Mouse (Mus musculus) liver, embryonic 14.5 days (tissue): ENCODE measurements around the gene Pofut1. TPM values are rescaled to one million over a fixed set of nuclear protein-coding genes. Genes with fewer than 3 reads are reported as not detected.

Experiments used
- ATAC-seq: fragments of 200-750 bp; cut with Nextera tagmentation; 2 replicates; pipeline ENCODE4 v1.8.0; 2017; ENCODE audit warnings: moderate number of reproducible peaks, mild to moderate bottlenecking, moderate library complexity; ENCODE audit not compliant: insufficient read depth
- DNase-seq, 3 experiments: peaks; one replicate each; pipeline ENCODE4 v3.0.0-alpha.2; 2012 to 2013; ENCODE audit warnings: low read depth in 3 of 3, low spot score in 3 of 3
- H3K27ac ChIP-seq: fragments of 300-500 bp; sonication (generic); 2 replicates; pipeline ENCODE4 v1.5.1; 2014; ENCODE audit warnings: moderate library complexity, mild to moderate bottlenecking, control low read depth, inconsistent platforms
- H3K27me3 ChIP-seq: fragments of 300-500 bp; sonication (generic); 2 replicates; pipeline ENCODE4 v1.6.1; 2014; ENCODE audit warnings: mild to moderate bottlenecking, low read length, moderate library complexity; ENCODE audit not compliant: control insufficient read depth, insufficient read depth
- H3K36me3 ChIP-seq: fragments of 300-500 bp; sonication (generic); replicated peaks from 2 replicates; pipeline ENCODE4 v1.6.1; 2014; ENCODE audit warnings: low read depth; ENCODE audit not compliant: control insufficient read depth, insufficient read depth
- H3K4me1 ChIP-seq, 2 experiments: fragments of 200-500 bp in 1 of 2; fragments of 300-500 bp in 1 of 2; sonication (generic) in 1 of 2; replicated peaks; 2 replicates each; pipeline ENCODE4 v1.6.1; 2012 to 2014; ENCODE audit warnings: antibody characterized with exemption in 1 of 2, inconsistent platforms in 1 of 2, low read length in 1 of 2; ENCODE audit not compliant: control insufficient read depth in 2 of 2, insufficient read depth in 2 of 2
- H3K4me2 ChIP-seq: fragments of 300-500 bp; sonication (generic); 2 replicates; pipeline ENCODE4 v1.6.1; 2014; ENCODE audit warnings: low read depth, mild to moderate bottlenecking, control low read depth, moderate library complexity
- H3K4me3 ChIP-seq, 2 experiments: fragments of 200-500 bp in 1 of 2; fragments of 300-500 bp in 1 of 2; sonication (generic) in 1 of 2; 2 replicates each; pipeline ENCODE4 v1.5.1; 2012 to 2014; ENCODE audit warnings: low read depth in 2 of 2, low read length in 2 of 2, mild to moderate bottlenecking in 2 of 2, control low read depth in 1 of 2, inconsistent platforms in 1 of 2, moderate library complexity in 1 of 2; ENCODE audit not compliant: insufficient read depth in 1 of 2
- H3K9ac ChIP-seq: fragments of 300-500 bp; sonication (generic); replicated peaks from 2 replicates; pipeline ENCODE4 v1.6.1; 2014; ENCODE audit warnings: mild to moderate bottlenecking, control low read depth, moderate library complexity
- H3K9me3 ChIP-seq: fragments of 300-500 bp; sonication (generic); 2 replicates; pipeline ENCODE4 v1.6.1; 2016; ENCODE audit warnings: low read length, mixed read lengths; ENCODE audit not compliant: control insufficient read depth
- CTCF ChIP-seq: IDR thresholded peaks from 2 replicates; pipeline ENCODE4 v1.5.1; 2016; ENCODE audit warnings: antibody characterized with exemption, low read depth, control low read depth
- EP300 ChIP-seq: IDR thresholded peaks from 2 replicates; pipeline ENCODE4 v1.6.1; 2016; ENCODE audit warnings: antibody characterized with exemption, low read depth
- WGBS: fragments of 180-500 bp; shearing (Covaris S2); extraction: QIAGEN DNeasy Blood & Tissue Kit; methylation state at CpG from one replicate; pipeline ENCODE4 v1.1.7; 2014; ENCODE audit not compliant: insufficient replicate concordance; 5-methylcytosine and 5-hydroxymethylcytosine counted together
- polyA plus RNA-seq, 2 experiments: library from polyadenylated mRNA; depleted of rRNA in 1 of 2; stranded (reverse) in 1 of 2; unstranded in 1 of 2; fragments of >200 nt; fragmentation: Nextera tagmentation in 1 of 2; extraction: Ambion mirVana in 1 of 2; gene quantifications; 2 replicates each; pipeline versions ENCODE4 v1.2.1 to v1.2.3; 2012 to 2014

Pofut1 gene
- polyA plus RNA-seq, 2 experiments: 3.2 to 6.8 TPM

DNA sequence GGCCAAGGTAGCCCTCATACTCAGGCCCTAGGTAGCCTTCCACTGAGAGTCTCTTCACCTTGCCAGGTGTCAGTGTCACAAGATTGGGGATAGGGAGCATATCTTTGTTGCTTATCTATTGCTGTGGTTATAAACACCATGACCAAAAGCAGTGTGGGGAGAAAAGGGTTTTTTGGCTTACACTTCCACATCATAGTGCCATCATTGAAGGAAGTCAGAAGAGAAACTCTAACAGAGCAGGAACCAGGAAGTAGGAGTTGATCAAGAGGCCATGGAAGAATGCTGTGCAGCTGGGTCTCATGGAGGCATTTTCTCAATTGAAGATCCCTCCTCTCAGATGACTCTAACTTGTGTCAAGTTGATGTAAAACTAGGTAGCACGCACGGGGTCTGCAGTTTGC, 33.2 kb upstream of the Pofut1 start:
- H3K27me3 ChIP-seq: no peaks in the 10 kb centered on the region
- ATAC-seq: no peak
- no peaks in the 10 kb centered on the region for H3K9me3 ChIP-seq
- H3K9ac ChIP-seq: no peak overlapping the region
- no peaks in the 10 kb centered on the region for H3K4me1 ChIP-seq
- no peak overlapping the region for H3K4me3 ChIP-seq
- no peak for DNase-seq
- no peak overlapping the region for H3K27ac ChIP-seq
- 90% methylated on average over 2 of the region's 2 CpGs for WGBS
- peaks cover 14% of the 10 kb centered on the region for H3K36me3 ChIP-seq
- TF ChIP-seq EP300 (no peak), CTCF (no peak)
- no peak overlapping the region for H3K4me2 ChIP-seq

GRCm38 (mm10) chr2:153209286-153209685, 32.0 kb upstream of the Pofut1 start:
- H3K4me1 ChIP-seq: peaks cover 0 to 2% of the 10 kb centered on the region in 2 experiments; a peak in 2 of 4 replicates
- DNase-seq: no peak
- WGBS: 74% methylated on average over 5 of the region's 5 CpGs

DNA sequence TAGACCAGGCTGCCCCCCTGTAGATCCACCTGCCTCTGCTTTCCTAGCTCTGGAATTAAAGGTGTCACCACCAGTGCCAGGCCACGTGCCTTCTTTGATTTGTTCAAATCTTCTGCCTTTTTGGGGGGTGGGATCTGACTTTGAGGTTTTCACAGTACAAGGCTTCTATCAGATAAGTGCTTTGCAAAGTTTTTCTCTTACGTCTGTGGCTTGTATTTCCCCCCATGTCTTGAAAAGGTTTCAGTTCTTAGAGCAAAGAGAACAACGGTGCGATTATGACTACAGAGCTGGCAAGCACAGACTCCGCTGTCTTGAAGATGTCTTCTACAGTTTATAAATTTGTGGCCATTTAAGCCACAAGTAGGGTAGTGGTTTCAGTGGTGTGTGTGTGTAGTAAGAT, 29.9 kb upstream of the Pofut1 start:
- 64% methylated on average over 5 of the region's 5 CpGs for WGBS
- H3K27me3 ChIP-seq: no peaks in the 10 kb centered on the region
- H3K27ac ChIP-seq: no peak overlapping the region
- DNase-seq (no peak), ATAC-seq (no peak)
- H3K9me3 ChIP-seq: no peaks in the 10 kb centered on the region
- TF ChIP-seq CTCF (no peak), EP300 (no peak)
- H3K4me1 ChIP-seq: peaks cover 0 to 18% of the 10 kb centered on the region in 2 experiments; a peak in 3 of 4 replicates
- H3K4me3 ChIP-seq: no peak overlapping the region
- no peak overlapping the region for H3K4me2 ChIP-seq
- H3K9ac ChIP-seq: no peak overlapping the region
- peaks cover 8% of the 10 kb centered on the region for H3K36me3 ChIP-seq

More at GRCm38 (mm10) chr2:153209286-153209685, 32.0 kb upstream of the Pofut1 start:
- Histone ChIP-seq H3K36me3 (peaks cover 14% of the 10 kb centered on the region), H3K4me3 (no peak overlapping the region), H3K9me3 (no peaks in the 10 kb centered on the region), H3K27me3 (no peaks in the 10 kb centered on the region), H3K27ac (no peak overlapping the region), H3K4me2 (no peak overlapping the region), H3K9ac (no peak overlapping the region)
- no peak for ATAC-seq
- TF ChIP-seq EP300 (no peak), CTCF (no peak)

DNA sequence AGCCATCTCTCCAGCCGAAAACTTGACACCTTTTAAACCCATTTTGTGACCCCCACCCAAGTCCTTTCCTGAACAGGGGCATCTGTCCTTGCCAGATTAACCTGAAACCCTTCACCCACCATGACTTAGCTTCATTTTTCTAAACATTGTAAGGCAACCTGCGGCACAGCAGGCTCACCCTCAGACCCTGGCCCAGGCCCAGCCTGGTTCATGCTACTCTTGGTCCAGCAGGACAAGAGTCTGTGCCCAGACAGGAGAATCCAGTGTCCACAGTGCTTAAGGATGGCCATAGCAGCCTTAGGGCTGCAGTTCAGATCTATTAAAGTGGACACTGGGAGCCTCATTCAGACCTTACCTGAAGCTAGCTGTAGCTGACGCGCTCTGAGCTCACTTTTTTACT, 28.0 kb upstream of the Pofut1 start:
- Histone ChIP-seq H3K27me3 (no peaks in the 10 kb centered on the region), H3K4me3 (no peak overlapping the region), H3K9me3 (no peaks in the 10 kb centered on the region), H3K4me1 (peaks cover 0 to 18% of the 10 kb centered on the region in 2 experiments; a peak in 3 of 4 replicates), H3K36me3 (peaks cover 4% of the 10 kb centered on the region), H3K4me2 (no peak overlapping the region), H3K27ac (no peak overlapping the region), H3K9ac (no peak overlapping the region)
- DNase-seq (no peak), ATAC-seq (no peak)
- TF ChIP-seq EP300 (no peak), CTCF (no peak)
- 80% methylated on average over 4 of the region's 4 CpGs for WGBS

DNA sequence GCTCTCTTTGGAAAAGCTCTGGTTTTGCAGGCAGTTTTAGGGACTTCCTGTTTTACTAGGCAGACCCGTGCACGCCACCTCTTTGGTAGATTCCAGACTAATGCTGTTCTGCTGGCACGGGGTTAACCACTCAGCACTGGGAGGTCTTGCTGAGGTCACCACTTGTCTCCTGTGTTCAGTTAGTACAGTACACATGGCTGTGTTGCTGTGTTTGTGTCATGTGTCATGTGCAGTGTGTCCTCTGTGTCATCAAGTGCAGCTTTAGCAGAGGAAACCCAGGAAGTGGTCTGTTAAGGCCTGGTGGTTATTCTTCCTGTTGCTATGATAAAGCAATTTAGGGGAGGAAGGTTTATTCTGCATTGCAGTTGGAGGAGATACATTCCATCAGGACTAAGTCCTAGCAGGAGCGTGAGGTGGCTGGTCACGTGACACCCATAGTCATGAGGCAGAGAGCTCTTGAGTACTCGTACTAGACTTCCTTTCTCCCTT, 26.5 kb upstream of the Pofut1 start:
- Histone ChIP-seq H3K9ac (no peak overlapping the region), H3K36me3 (no peaks in the 10 kb centered on the region), H3K27ac (no peak overlapping the region), H3K4me3 (no peak overlapping the region), H3K4me1 (peaks cover under 1 to 18% of the 10 kb centered on the region in 2 experiments; a peak in 3 of 4 replicates), H3K4me2 (no peak overlapping the region), H3K9me3 (no peaks in the 10 kb centered on the region), H3K27me3 (no peaks in the 10 kb centered on the region)
- ATAC-seq: peak; percentile 47; the same call in 1 of the 2 replicates
- no peak for TF ChIP-seq CTCF
- TF ChIP-seq EP300: no peak
- DNase-seq: no peak
- 19% methylated on average over 6 of the region's 6 CpGs for WGBS
